Mouse (Mus musculus) spleen, postnatal 10 days (tissue): ENCODE results near the gene Cd2.

ENCODE experiments used
- DNase-seq, 2 experiments: peaks; one replicate each; pipeline ENCODE4 v3.0.0; 2021 to 2022; ENCODE audit warnings: low spot score in 2 of 2

Cd2 gene

GRCm38 (mm10) chr3:101293571-101294135, 5.9 kb upstream of the Cd2 start:
- no peak for DNase-seq

- peak in 1 of 2 experiments; percentile 52 for DNase-seq
Measured at GRCm38 (mm10) chr3:101292611-101293010, 4.9 kb upstream of the Cd2 start.

- peak in 1 of 2 experiments; percentile 21 for DNase-seq
Measured at GRCm38 (mm10) chr3:101290587-101291520, 3.1 kb upstream of the Cd2 start.

- DNase-seq, result no peak
Measured at GRCm38 (mm10) chr3:101290036-101290435, 2.3 kb upstream of the Cd2 start.

GRCm38 (mm10) chr3:101289406-101289805, 1.7 kb upstream of the Cd2 start:
- DNase-seq, result no peak

GRCm38 (mm10) chr3:101286336-101287325, 1.1 kb downstream of the Cd2 start:
- DNase-seq, result no peak

- no peak for DNase-seq
Measured at GRCm38 (mm10) chr3:101285851-101286250, 1.9 kb downstream of the Cd2 start.

GRCm38 (mm10) chr3:101285021-101285615, 2.6 kb downstream of the Cd2 start:
- DNase-seq, result no peak

GRCm38 (mm10) chr3:101283869-101284706, 3.7 kb downstream of the Cd2 start:
- DNase-seq, result no peak

- DNase-seq, result no peak
Measured at GRCm38 (mm10) chr3:101283441-101283840, 4.3 kb downstream of the Cd2 start.

- DNase-seq, result no peak
Measured at GRCm38 (mm10) chr3:101282556-101283180, 5.1 kb downstream of the Cd2 start.

- no peak for DNase-seq
Measured at GRCm38 (mm10) chr3:101281841-101282240, 5.9 kb downstream of the Cd2 start.

- DNase-seq, result no peak
Measured at GRCm38 (mm10) chr3:101280348-101281311, 7.1 kb downstream of the Cd2 start.

GRCm38 (mm10) chr3:101279561-101279960, 8.2 kb downstream of the Cd2 start:
- DNase-seq, result no peak

- no peak for DNase-seq
Measured at GRCm38 (mm10) chr3:101278396-101278795, 9.3 kb downstream of the Cd2 start.

- no peak for DNase-seq
Measured at GRCm38 (mm10) chr3:101277830-101278229, 9.9 kb downstream of the Cd2 start.

- no peak for DNase-seq
Measured at GRCm38 (mm10) chr3:101276501-101277320, 11.0 kb downstream of the Cd2 start.
